Mouse (Mus musculus): Measurements from ENCODE around the gene Gbf1.
A peak's percentile ranks its signal among the peaks of the same experiment; 100 is the strongest.

Gbf1 gene

DNA sequence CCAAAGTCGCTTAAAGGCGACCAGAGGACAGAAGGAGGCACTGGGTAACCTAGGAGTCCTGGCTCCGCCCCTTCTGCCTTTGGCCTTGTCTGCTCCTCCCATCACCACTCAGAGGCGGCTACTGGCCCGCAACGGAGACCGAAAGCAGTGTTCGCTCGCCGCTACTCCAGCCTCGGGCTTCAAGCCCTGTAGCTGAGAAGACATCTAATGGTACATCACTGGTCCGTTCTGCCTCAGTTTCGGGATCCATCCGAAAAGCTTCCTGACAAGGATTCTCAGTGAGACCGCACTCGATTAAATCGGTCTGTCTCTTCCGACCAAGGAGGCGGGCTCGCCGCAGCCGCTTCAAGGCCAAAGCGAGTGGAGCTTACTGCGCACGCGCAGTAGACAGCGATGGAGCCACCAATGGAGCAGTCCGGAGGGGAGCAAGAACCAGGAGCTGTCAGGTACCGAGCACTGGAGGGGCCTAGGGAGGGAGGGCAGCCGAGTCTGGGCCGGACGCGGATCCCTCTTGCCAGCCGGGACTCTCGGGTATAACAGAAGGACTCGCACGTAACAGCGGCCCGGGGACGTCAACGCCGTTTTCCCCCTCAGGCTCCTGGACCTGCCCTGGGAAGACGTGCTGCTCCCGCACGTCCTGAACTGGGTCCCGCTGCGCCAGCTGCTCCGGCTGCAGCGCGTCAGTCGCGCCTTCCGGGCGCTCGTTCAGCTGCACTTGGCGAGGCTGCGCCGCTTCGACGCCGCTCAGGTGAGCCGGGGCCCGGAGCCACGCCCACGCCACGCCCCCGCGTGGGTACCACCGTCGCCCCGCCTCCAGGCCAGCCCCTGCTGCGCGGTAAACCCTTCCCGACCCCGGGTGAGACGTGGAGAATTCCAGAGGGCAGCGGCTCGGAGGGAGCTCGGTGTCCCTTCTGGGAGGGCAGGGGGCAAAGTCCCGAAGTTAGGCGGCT is 176.0 kb downstream of the Gbf1 start, which contains the start of gene Fbxl15:
TSS of gene Fbxl15 (plus strand) at position 104 of the 950 bp plus-strand sequence.
- peak; percentile 98 for DNase-seq (ENCODE audit: low read depth, low spot score)

DNA sequence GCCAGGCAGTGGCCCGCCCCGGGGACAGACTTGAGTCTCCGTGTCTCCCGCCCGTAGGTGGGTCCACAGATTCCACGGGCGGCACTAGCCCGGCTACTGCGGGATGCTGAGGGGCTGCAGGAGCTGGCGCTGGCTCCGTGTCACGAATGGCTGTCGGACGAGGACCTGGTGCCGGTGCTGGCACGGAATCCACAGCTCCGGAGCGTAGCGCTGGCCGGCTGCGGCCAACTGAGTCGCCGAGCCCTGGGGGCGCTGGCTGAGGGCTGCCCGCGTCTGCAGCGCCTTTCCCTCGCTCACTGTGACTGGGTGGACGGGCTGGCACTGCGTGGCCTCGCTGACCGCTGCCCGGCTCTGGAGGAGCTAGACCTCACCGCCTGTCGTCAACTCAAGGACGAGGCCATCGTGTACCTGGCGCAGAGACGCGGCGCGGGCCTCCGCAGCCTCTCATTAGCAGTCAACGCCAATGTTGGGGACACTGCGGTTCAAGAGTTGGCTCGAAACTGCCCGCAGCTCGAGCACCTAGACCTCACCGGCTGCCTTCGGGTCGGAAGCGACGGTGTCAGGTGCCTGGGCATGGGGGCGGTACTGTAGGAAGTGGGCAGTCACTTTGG is 176.8 kb downstream of the Gbf1 start:
- DNase-seq (ENCODE audit: low read depth, low spot score) = no peak

DNA sequence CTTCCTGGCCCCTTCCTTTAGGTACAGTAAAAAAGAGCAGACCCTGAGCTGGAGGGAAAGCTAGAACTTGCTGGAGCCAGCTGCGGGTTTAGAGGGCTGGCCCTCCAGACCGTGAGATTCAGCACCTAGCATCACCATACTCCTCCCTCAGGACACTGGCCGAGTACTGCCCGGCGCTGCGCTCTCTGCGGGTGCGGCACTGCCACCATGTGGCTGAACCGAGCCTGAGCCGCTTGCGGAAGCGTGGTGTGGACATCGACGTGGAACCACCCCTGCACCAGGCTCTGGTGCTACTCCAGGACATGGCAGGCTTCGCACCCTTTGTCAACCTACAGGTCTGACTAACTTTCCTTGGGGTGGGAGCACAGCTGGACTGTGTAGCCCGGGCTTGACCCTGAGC is 177.6 kb downstream of the Gbf1 start:
- DNase-seq (ENCODE audit: low read depth, low spot score) = peak; percentile 75

DNA sequence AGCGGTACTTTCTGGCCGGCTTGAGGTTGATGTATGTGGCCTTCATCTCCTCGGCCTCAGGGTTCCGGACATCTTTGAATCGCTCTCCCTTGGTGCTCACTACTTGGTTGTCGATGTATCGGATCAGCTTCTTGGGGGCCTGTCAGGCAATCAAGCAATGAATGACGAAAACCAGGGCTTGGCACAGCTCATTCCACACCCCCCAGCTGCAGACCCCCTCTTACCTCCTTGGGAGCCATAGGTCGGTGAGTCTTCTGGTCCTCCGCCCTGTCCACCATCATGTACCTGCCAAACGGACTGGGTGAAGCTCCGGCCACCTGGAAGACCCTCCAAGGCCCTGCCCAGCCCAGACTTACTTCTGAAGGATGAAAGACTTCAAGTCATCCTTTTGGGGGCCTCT is 178.4 kb downstream of the Gbf1 start:
- no peak for DNase-seq (ENCODE audit: low read depth, low spot score)

DNA sequence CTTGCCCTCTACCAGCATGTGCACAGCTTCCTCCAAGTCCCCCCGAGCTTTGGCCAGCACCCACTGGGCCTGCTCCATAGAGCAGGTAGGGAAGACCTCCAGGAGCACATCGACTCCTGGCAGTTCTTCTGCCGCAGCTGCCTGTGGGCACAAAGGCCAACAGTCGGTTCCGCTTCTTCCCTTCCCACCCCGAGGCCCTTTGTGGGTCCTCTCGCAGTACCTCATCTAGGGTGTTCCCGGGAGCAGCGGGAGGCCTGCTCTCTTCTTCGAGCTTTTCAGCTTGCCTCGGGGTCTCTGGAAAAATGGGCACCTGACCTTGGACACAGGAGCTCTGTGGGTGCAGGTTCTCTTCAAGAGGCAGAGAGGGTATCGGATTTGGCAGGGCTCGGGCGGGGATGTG is 179.0 kb downstream of the Gbf1 start:
- no peak for DNase-seq (ENCODE audit: low read depth, low spot score)

DNA sequence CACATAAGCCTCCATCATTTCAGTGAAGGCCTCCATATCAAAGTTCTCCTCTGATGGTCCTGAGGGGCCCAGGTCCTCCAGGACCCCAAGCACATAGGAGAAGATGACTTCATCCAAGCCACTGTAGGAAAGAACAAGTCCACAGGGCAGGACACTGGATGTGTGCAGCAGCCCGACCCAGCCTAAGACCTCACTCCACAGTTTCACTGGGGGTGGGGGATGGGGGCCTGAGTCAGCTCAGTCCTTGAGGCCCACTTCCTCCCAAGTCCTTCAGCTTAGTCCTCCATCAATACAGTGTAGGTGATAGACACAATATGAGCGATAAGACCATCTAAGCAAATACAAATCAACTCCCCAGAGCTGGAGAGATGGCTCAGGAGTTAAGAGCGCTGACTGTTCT is 179.6 kb downstream of the Gbf1 start:
- no peak for DNase-seq (ENCODE audit: low read depth, low spot score)

- no peak for DNase-seq (ENCODE audit: low read depth, low spot score)
Measured at GRCm38 (mm10) chr19:46332721-46333339, 180.5 kb downstream of the Gbf1 start.

DNA sequence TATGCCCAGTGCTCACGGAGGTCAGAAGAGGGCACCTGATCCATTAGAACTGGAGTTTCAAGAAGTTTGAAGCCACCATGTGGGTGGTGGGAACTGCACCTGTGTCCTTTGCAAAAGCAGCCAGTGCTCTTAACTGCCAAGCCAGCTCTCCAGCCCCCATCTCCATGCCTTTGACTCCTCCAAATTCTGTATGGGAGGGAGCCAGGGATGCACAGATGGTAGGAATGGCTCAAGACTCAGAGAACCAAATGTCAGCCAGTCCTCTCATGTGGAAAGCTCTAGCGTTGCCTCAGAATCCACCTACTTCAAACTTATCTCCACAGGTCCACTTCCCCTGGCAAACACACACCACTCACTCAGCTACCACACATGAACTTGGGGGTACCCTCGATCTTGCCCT is 181.6 kb downstream of the Gbf1 start:
- no peak for DNase-seq (ENCODE audit: low read depth, low spot score)
